Mouse (Mus musculus) neural tube, embryonic 14.5 days (tissue): ENCODE results near the gene Ccdc142. TPM values are rescaled to one million over a fixed set of nuclear protein-coding genes. Genes with fewer than 3 reads are reported as not detected.

Experiments used
- ATAC-seq: fragments of 200-750 bp; cut with Nextera tagmentation; 2 replicates; pipeline ENCODE4 v1.8.0; 2017; ENCODE audit warnings: low read depth, mild to moderate bottlenecking, moderate TSS enrichment, moderate library complexity
- H3K27ac ChIP-seq: fragments of 300-500 bp; sonication (generic); 2 replicates; pipeline ENCODE4 v1.5.1; 2014; ENCODE audit warnings: low read depth, mild to moderate bottlenecking, control low read depth, low read length, moderate library complexity, mixed read lengths
- H3K27me3 ChIP-seq: fragments of 300-500 bp; sonication (generic); 2 replicates; pipeline ENCODE4 v1.6.1; 2014; ENCODE audit warnings: low read length; ENCODE audit not compliant: control insufficient read depth, insufficient read depth
- H3K36me3 ChIP-seq: fragments of 300-500 bp; sonication (generic); 2 replicates; pipeline ENCODE4 v1.6.1; 2014; ENCODE audit warnings: low read length, mixed read lengths; ENCODE audit not compliant: control insufficient read depth, insufficient read depth
- H3K4me1 ChIP-seq: fragments of 300-500 bp; sonication (generic); 2 replicates; pipeline ENCODE4 v1.6.1; 2014; ENCODE audit warnings: low read length; ENCODE audit not compliant: control insufficient read depth, insufficient read depth
- H3K4me2 ChIP-seq: fragments of 300-500 bp; sonication (generic); 2 replicates; pipeline ENCODE4 v1.6.1; 2014; ENCODE audit warnings: mild to moderate bottlenecking, low read depth, low read length, control low read depth
- H3K4me3 ChIP-seq: fragments of 300-500 bp; sonication (generic); 2 replicates; pipeline ENCODE4 v1.5.1; 2014; ENCODE audit warnings: low read depth, low read length, control low read depth, mixed read lengths
- H3K9ac ChIP-seq: fragments of 300-500 bp; sonication (generic); replicated peaks from 2 replicates; pipeline ENCODE4 v1.6.1; 2014; ENCODE audit warnings: low read depth, mild to moderate bottlenecking, control low read depth, low read length, mixed read lengths
- H3K9me3 ChIP-seq: fragments of 300-500 bp; sonication (generic); 2 replicates; pipeline ENCODE4 v1.6.1; 2016; ENCODE audit warnings: low read length; ENCODE audit not compliant: control insufficient read depth
- WGBS: fragments of 180-500 bp; shearing (Covaris S2); extraction: QIAGEN DNeasy Blood & Tissue Kit; methylation state at CpG from one replicate; pipeline ENCODE4 v1.1.7; 2014; 5-methylcytosine and 5-hydroxymethylcytosine counted together
- polyA plus RNA-seq: library from polyadenylated mRNA; unstranded; fragments of >200 nt; fragmentation: Nextera tagmentation; extraction: Ambion mirVana; gene quantifications from 2 replicates; pipeline ENCODE4 v1.2.1, GENCODE M21; 2014

Gene Ccdc142
- polyA plus RNA-seq, 1 experiment from 2014 or later = 6.3 TPM

GRCm38 (mm10) chr6:83140044-83140443 is 38.6 kb downstream of the Ccdc142 start:
- no peak overlapping the region for H3K9ac ChIP-seq
- no peak overlapping the region for H3K27ac ChIP-seq
- no peaks in the 10 kb centered on the region for H3K36me3 ChIP-seq
- H3K27me3 ChIP-seq = no peaks in the 10 kb centered on the region
- no peak overlapping the region for H3K4me2 ChIP-seq
- peaks cover 14% of the 10 kb centered on the region for H3K4me1 ChIP-seq
- H3K4me3 ChIP-seq = no peak overlapping the region
- H3K9me3 ChIP-seq = no peaks in the 10 kb centered on the region
- ATAC-seq = no peak
- WGBS = 84% methylated on average over 8 of the region's 8 CpGs

GRCm38 (mm10) chr6:83141636-83142035 is 40.2 kb downstream of the Ccdc142 start:
- H3K9me3 ChIP-seq = no peaks in the 10 kb centered on the region
- H3K4me1 ChIP-seq = peaks cover 9% of the 10 kb centered on the region
- ATAC-seq = no peak
- peak overlapping the region; percentile 78 for H3K4me2 ChIP-seq
- no peak overlapping the region for H3K9ac ChIP-seq
- no peaks in the 10 kb centered on the region for H3K27me3 ChIP-seq
- peak overlapping the region; percentile 33; the same call in 1 of the 2 replicates for H3K4me3 ChIP-seq
- H3K36me3 ChIP-seq = no peaks in the 10 kb centered on the region
- no peak overlapping the region for H3K27ac ChIP-seq
- 46% methylated on average over 4 of the region's 4 CpGs for WGBS

GRCm38 (mm10) chr6:83142211-83142731 is 40.9 kb downstream of the Ccdc142 start:
- Histone ChIP-seq H3K4me1 (peaks cover 9% of the 10 kb centered on the region), H3K9me3 (no peaks in the 10 kb centered on the region), H3K36me3 (no peaks in the 10 kb centered on the region), H3K4me3 (peak overlapping the region; percentile 33), H3K9ac (peak overlapping the region; percentile 55), H3K27me3 (no peaks in the 10 kb centered on the region), H3K27ac (0 out of 2 replicates have a peak overlapping the region, but pooled peaks have one; percentile 28), H3K4me2 (peak overlapping the region; percentile 78)
- ATAC-seq = 0 out of 2 replicates have a peak, but pooled peaks have one; percentile 7
- 5% methylated on average over 41 of the region's 41 CpGs for WGBS

- Histone ChIP-seq H3K27ac (no peak overlapping the region), H3K4me1 (peaks cover 9% of the 10 kb centered on the region), H3K9ac (no peak overlapping the region)
Observed at GRCm38 (mm10) chr6:83142886-83143285, 41.5 kb downstream of the Ccdc142 start.

GRCm38 (mm10) chr6:83145209-83145608 is 43.8 kb downstream of the Ccdc142 start:
- ATAC-seq = no peak
- Histone ChIP-seq H3K4me3 (no peak overlapping the region), H3K9ac (no peak overlapping the region), H3K4me1 (peaks cover 9% of the 10 kb centered on the region), H3K27ac (no peak overlapping the region), H3K9me3 (no peaks in the 10 kb centered on the region), H3K27me3 (no peaks in the 10 kb centered on the region), H3K36me3 (no peaks in the 10 kb centered on the region), H3K4me2 (no peak overlapping the region)
- WGBS = 78% methylated on average over 2 of the region's 2 CpGs

More at GRCm38 (mm10) chr6:83142886-83143285, 41.5 kb downstream of the Ccdc142 start:
- peak; percentile 39; the same call in 1 of the 2 replicates for ATAC-seq
- Histone ChIP-seq H3K9me3 (no peaks in the 10 kb centered on the region), H3K4me3 (no peak overlapping the region), H3K27me3 (no peaks in the 10 kb centered on the region), H3K36me3 (no peaks in the 10 kb centered on the region), H3K4me2 (peak overlapping the region; percentile 78; the same call in 1 of the 2 replicates)
- 39% methylated on average over 11 of the region's 11 CpGs for WGBS

- no peak overlapping the region for H3K27ac ChIP-seq
- WGBS = 72% methylated on average over 9 of the region's 9 CpGs
- H3K9me3 ChIP-seq = no peaks in the 10 kb centered on the region
- no peak overlapping the region for H3K9ac ChIP-seq
- H3K4me3 ChIP-seq = no peak overlapping the region
- no peak for ATAC-seq
- H3K4me1 ChIP-seq = peaks cover 9% of the 10 kb centered on the region
- H3K27me3 ChIP-seq = no peaks in the 10 kb centered on the region
- no peak overlapping the region for H3K4me2 ChIP-seq
- H3K36me3 ChIP-seq = no peaks in the 10 kb centered on the region
Observed at GRCm38 (mm10) chr6:83145805-83146204, 44.4 kb downstream of the Ccdc142 start.

- ATAC-seq = no peak
- Histone ChIP-seq H3K4me3 (no peak overlapping the region), H3K4me1 (peaks cover 3% of the 10 kb centered on the region), H3K9me3 (no peaks in the 10 kb centered on the region), H3K27ac (no peak overlapping the region), H3K27me3 (no peaks in the 10 kb centered on the region), H3K4me2 (no peak overlapping the region), H3K36me3 (no peaks in the 10 kb centered on the region), H3K9ac (no peak overlapping the region)
- WGBS = 54% methylated on average over 7 of the region's 7 CpGs
Observed at GRCm38 (mm10) chr6:83147280-83147679, 45.9 kb downstream of the Ccdc142 start.

- no peaks in the 10 kb centered on the region for H3K9me3 ChIP-seq
- 37% methylated on average over 8 of the region's 8 CpGs for WGBS
- no peak overlapping the region for H3K27ac ChIP-seq
- H3K36me3 ChIP-seq = peaks cover 3% of the 10 kb centered on the region; the same call in 1 of the 2 replicates
- H3K4me2 ChIP-seq = no peak overlapping the region
- H3K9ac ChIP-seq = no peak overlapping the region
- H3K4me1 ChIP-seq = 0 out of 2 replicates have a peak, but pooled peaks cover 7% of the 10 kb centered on the region
- no peak overlapping the region for H3K4me3 ChIP-seq
- H3K27me3 ChIP-seq = no peaks in the 10 kb centered on the region
- no peak for ATAC-seq
Observed at GRCm38 (mm10) chr6:83151721-83152120, 50.3 kb downstream of the Ccdc142 start.

- H3K9me3 ChIP-seq = no peaks in the 10 kb centered on the region
- peaks cover 3% of the 10 kb centered on the region; the same call in 1 of the 2 replicates for H3K36me3 ChIP-seq
- H3K4me1 ChIP-seq = 0 out of 2 replicates have a peak, but pooled peaks cover 7% of the 10 kb centered on the region
- H3K9ac ChIP-seq = no peak overlapping the region
- no peaks in the 10 kb centered on the region for H3K27me3 ChIP-seq
- 90% methylated on average over 12 of the region's 12 CpGs for WGBS
- no peak overlapping the region for H3K27ac ChIP-seq
- no peak overlapping the region for H3K4me3 ChIP-seq
- no peak for ATAC-seq
- H3K4me2 ChIP-seq = no peak overlapping the region
Observed at GRCm38 (mm10) chr6:83153038-83153437, 51.6 kb downstream of the Ccdc142 start.
